Mouse (Mus musculus): ENCODE results near the gene Ugt1a9. TPM values are rescaled to one million over a fixed set of nuclear protein-coding genes. Genes with fewer than 3 reads are reported as not detected.
"Not testable (repeated sequence)": the region's sequence is repeated elsewhere in the genome, so short reads cannot be mapped to it uniquely, and the experiment has no call there.

Ugt1a9 gene
- total and polyA plus RNA-seq, 3 experiments = not detected

DNA sequence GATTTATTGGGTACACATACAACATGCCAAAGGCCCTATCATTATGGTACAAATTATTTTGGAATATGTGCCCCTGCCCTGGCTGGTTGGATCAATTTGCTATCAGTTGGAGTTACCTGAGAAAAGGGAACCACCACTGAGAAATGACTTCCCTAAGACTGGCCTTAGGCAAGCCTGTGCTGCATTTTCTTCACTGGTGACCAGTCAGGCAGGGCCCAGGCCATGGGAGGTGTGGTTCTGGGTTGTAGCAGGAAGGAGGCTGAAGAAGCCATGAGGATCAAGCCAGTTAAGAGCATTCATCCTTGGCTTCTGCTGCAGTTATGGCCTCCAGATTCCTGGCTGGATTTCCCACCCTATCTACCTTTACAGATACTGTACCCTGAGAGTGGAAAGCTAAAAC is 21.7 kb downstream of the Ugt1a9 start:
- intact Hi-C loops (cut with DNase I) = no loop called here
- no peaks in the 10 kb centered on the region for H3K27me3 ChIP-seq (ENCODE audit: control insufficient read depth, insufficient read depth, low read length)
- H3K79me2 ChIP-seq (replicated peaks; ENCODE audit: control insufficient read depth, insufficient read depth, low read length) = no peaks in the 10 kb centered on the region
- no peaks in the 10 kb centered on the region for H3K36me3 ChIP-seq (ENCODE audit: control insufficient read depth, insufficient read depth, low read length)
- TF ChIP-seq CTCF (IDR thresholded peaks at IDR 0.05) = no peak
- no peak for TF ChIP-seq POLR2A (IDR thresholded peaks at IDR 0.05; ENCODE audit: insufficient read depth, low read depth, low read length)
- TF ChIP-seq EP300 (IDR thresholded peaks at IDR 0.05; ENCODE audit: insufficient read depth, low read depth, low read length) = no peak
- H3K27ac ChIP-seq = no peak overlapping the region
- DNase-seq = no peak
- no peak overlapping the region for H3K4me3 ChIP-seq
- H3K9ac ChIP-seq (ENCODE audit: low read depth, low read length) = no peak overlapping the region
- H3K4me1 ChIP-seq (ENCODE audit: control insufficient read depth, insufficient read depth, low read length) = no peaks in the 10 kb centered on the region

- H3K9ac ChIP-seq (ENCODE audit: low read depth, low read length); H3K27me3 ChIP-seq (ENCODE audit: control insufficient read depth, insufficient read depth, low read length); H3K79me2 ChIP-seq (replicated peaks; ENCODE audit: control insufficient read depth, insufficient read depth, low read length); intact Hi-C loops (cut with DNase I); H3K27ac ChIP-seq; H3K36me3 ChIP-seq (ENCODE audit: control insufficient read depth, insufficient read depth, low read length); H3K4me1 ChIP-seq (ENCODE audit: control insufficient read depth, insufficient read depth, low read length); H3K4me3 ChIP-seq: not testable (repeated sequence)
- TF ChIP-seq CTCF (IDR thresholded peaks at IDR 0.05) = peak; percentile 20; the same call in 1 of the 2 replicates
- WGBS = 52% methylated on average over 3 of the region's 3 CpGs
- DNase-seq = peak in 1 of 2 experiments; percentile 17
These were observed 23.7 kb downstream of the Ugt1a9 start for GRCm38 (mm10) chr1:88094270-88094676.

DNA sequence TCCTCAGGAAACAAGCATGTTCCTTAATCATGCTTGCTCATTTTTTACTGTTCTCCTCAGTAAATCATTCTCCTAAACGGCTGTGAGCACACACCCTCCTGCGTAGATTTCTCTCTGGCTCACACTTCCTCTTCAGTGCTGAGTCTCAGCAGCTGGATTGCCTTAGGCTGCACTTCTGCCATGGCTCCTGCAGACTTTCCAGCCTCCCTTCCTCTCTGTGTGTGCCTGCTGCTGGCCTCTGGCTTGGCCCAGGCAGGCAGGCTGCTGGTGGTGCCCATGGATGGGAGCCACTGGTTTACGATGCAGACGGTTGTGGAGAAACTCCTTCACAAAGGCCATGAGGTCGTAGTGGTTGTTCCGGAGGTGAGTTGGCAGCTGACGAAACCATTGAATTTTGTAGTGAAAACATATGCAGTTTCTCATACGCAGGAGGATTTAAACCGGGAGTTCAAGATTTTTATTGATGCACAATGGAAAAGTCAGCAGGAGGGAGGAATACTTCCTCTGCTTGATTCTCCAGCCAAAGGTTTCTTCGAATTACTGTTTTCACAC is 24.4 kb downstream of the Ugt1a9 start, which contains the start of gene Ugt1a7c:
Ugt1a7c (plus strand) TSS at position 122 of the 552 bp plus-strand sequence.
- WGBS = 30% methylated on average over 10 of the region's 10 CpGs
- peak; percentile 48 to 61 for DNase-seq
- Histone ChIP-seq H3K27ac (no peak within 1 kb of the TSS; the same call in 1 of the 2 replicates), H3K79me2 (replicated peaks; ENCODE audit: control insufficient read depth, insufficient read depth, low read length) (no peaks in the 10 kb centered on the region), H3K4me1 (ENCODE audit: control insufficient read depth, insufficient read depth, low read length) (no peaks in the 10 kb centered on the region), H3K9ac (ENCODE audit: low read depth, low read length) (no peak within 1 kb of the TSS), H3K4me3 (no peak within 1 kb of the TSS), H3K27me3 (ENCODE audit: control insufficient read depth, insufficient read depth, low read length) (no peaks in the 10 kb centered on the region), H3K36me3 (ENCODE audit: control insufficient read depth, insufficient read depth, low read length) (no peaks in the 10 kb centered on the region)
- TF ChIP-seq CTCF (IDR thresholded peaks at IDR 0.05) (no peak), EP300 (IDR thresholded peaks at IDR 0.05; ENCODE audit: insufficient read depth, low read depth, low read length) (no peak), POLR2A (IDR thresholded peaks at IDR 0.05; ENCODE audit: insufficient read depth, low read depth, low read length) (no peak)
- intact Hi-C loops (cut with DNase I) = no loop called here

DNA sequence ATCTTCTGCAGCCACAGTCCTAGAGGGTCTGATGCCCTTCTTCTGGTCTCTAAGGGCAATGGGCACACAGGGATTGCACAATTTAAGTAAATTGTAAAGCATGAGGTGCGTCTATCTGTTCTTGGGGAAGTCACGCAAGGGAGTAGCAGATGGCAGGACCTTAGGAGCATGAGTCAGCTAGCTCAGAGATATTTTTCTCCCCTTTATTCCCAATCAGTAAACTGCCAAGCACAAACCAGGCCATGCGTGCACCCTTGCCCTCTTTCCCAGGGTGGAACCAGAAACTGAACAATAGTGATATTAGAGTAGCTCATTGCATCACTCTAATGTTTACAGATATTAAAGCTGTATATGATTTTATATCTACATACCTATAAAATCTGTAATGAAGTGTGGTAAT is 27.9 kb downstream of the Ugt1a9 start:
- H3K36me3 ChIP-seq (ENCODE audit: control insufficient read depth, insufficient read depth, low read length); H3K4me3 ChIP-seq; H3K79me2 ChIP-seq (replicated peaks; ENCODE audit: control insufficient read depth, insufficient read depth, low read length); intact Hi-C loops (cut with DNase I); H3K4me1 ChIP-seq (ENCODE audit: control insufficient read depth, insufficient read depth, low read length); DNase-seq; H3K9ac ChIP-seq (ENCODE audit: low read depth, low read length); H3K27ac ChIP-seq; H3K27me3 ChIP-seq (ENCODE audit: control insufficient read depth, insufficient read depth, low read length): not testable (repeated sequence)
- 78% methylated on average over 3 of the region's 3 CpGs for WGBS

DNA sequence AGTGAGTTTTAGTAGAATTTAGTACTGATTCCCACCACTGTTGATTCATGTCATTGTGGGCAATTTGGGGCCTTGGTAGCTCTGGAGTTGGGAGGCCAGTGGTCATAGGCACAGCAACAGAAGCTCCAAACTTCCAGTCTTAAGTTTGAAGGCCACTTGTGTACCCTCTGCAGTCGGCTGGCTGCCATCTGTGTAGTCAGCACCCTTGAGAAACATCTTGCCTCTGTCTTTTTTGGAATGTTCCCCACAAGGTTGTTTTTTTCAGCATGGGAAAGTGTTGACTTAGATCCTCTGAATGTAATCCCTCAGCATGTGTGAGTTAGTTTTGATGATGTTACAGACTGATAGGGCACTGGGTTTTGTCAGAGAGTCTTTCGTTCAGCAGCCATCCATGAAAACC is 29.1 kb downstream of the Ugt1a9 start:
- H3K79me2 ChIP-seq (replicated peaks; ENCODE audit: control insufficient read depth, insufficient read depth, low read length); H3K9ac ChIP-seq (ENCODE audit: low read depth, low read length); intact Hi-C loops (cut with DNase I); H3K4me3 ChIP-seq; DNase-seq; H3K27me3 ChIP-seq (ENCODE audit: control insufficient read depth, insufficient read depth, low read length); H3K36me3 ChIP-seq (ENCODE audit: control insufficient read depth, insufficient read depth, low read length); H3K27ac ChIP-seq; H3K4me1 ChIP-seq (ENCODE audit: control insufficient read depth, insufficient read depth, low read length): not testable (repeated sequence)
- WGBS = 68% methylated on average over 2 of the region's 2 CpGs

GRCm38 (mm10) chr1:88103019-88103418 is 32.4 kb downstream of the Ugt1a9 start, which contains the start of gene Ugt1a6b:
TSS of gene Ugt1a6b (plus strand) at chr1:88103252.
- 41% methylated on average over 3 of the region's 3 CpGs for WGBS
- not testable (repeated sequence) for H3K4me3 ChIP-seq

GRCm38 (mm10) chr1:88103697-88104468 is 33.3 kb downstream of the Ugt1a9 start:
- H3K27ac ChIP-seq; H3K4me1 ChIP-seq (ENCODE audit: control insufficient read depth, insufficient read depth, low read length); H3K27me3 ChIP-seq (ENCODE audit: control insufficient read depth, insufficient read depth, low read length); H3K79me2 ChIP-seq (replicated peaks; ENCODE audit: control insufficient read depth, insufficient read depth, low read length); intact Hi-C loops (cut with DNase I); H3K36me3 ChIP-seq (ENCODE audit: control insufficient read depth, insufficient read depth, low read length); DNase-seq; H3K4me3 ChIP-seq; H3K9ac ChIP-seq (ENCODE audit: low read depth, low read length): not testable (repeated sequence)
- WGBS = 71% methylated on average over 5 of the region's 5 CpGs

More at GRCm38 (mm10) chr1:88103019-88103418, 32.4 kb downstream of the Ugt1a9 start, which contains the start of gene Ugt1a6b:
- H3K4me1 ChIP-seq (ENCODE audit: control insufficient read depth, insufficient read depth, low read length); H3K27me3 ChIP-seq (ENCODE audit: control insufficient read depth, insufficient read depth, low read length); H3K9ac ChIP-seq (ENCODE audit: low read depth, low read length); H3K79me2 ChIP-seq (replicated peaks; ENCODE audit: control insufficient read depth, insufficient read depth, low read length); H3K27ac ChIP-seq; H3K36me3 ChIP-seq (ENCODE audit: control insufficient read depth, insufficient read depth, low read length); intact Hi-C loops (cut with DNase I): not testable (repeated sequence)
- peak in 1 of 2 experiments; percentile 18 for DNase-seq
